In genomic region chr6:30299683-30300082, GRCm38 (mm10) we compare ENCODE assay signal across 7 mouse cellular contexts. TPM values are rescaled to one million over a fixed set of nuclear protein-coding genes. Genes with fewer than 3 reads are reported as not detected.
A peak's percentile ranks its signal among the peaks of the same experiment; 100 is the strongest.
DNase-seq lines count a peak whose midpoint lies in the region; ATAC-seq and TF ChIP-seq lines count a peak whose summit lies in the region.

No protein-coding gene starts in this region.

- no peak for TF ChIP-seq CTCF in forebrain, postnatal 0 days (IDR thresholded peaks at IDR 0.05; ENCODE audit: low read depth)

- no peak for DNase-seq in kidney, adult 18-20 months
- DNase-seq in forebrain, postnatal 0 days = no peak
- no peak for DNase-seq in yolk sac, embryonic 10.5 days (ENCODE audit: low spot score)
- DNase-seq in right cerebral cortex, postnatal 10 days (ENCODE audit: low spot score in 2 of 2) = no peak

- H3K4me2 ChIP-seq in kidney, embryonic 14.5 days (replicated peaks; ENCODE audit: low read depth, low read length) = peak overlapping the region; percentile 60
- no peak overlapping the region for H3K4me2 ChIP-seq in embryonic facial prominence, embryonic 15.5 days (replicated peaks)
- peak overlapping the region; percentile 74; the same call in 1 of the 2 replicates for H3K4me2 ChIP-seq in forebrain, postnatal 0 days (ENCODE audit: low read depth)
- peak overlapping the region; percentile 92 for H3K4me2 ChIP-seq in midbrain, embryonic 13.5 days (replicated peaks)

- H3K9ac ChIP-seq in kidney, embryonic 14.5 days (ENCODE audit: low read depth, low read length) = no peak overlapping the region
- H3K9ac ChIP-seq in embryonic facial prominence, embryonic 15.5 days = no peak overlapping the region
- H3K9ac ChIP-seq in forebrain, postnatal 0 days = no peak overlapping the region
- H3K9ac ChIP-seq in midbrain, embryonic 13.5 days (replicated peaks) = no peak overlapping the region

- H3K9me3 ChIP-seq in kidney, embryonic 14.5 days (ENCODE audit: control insufficient read depth, low read length) = no peaks in the 10 kb centered on the region
- H3K9me3 ChIP-seq in embryonic facial prominence, embryonic 15.5 days (replicated peaks) = no peaks in the 10 kb centered on the region
- no peaks in the 10 kb centered on the region for H3K9me3 ChIP-seq in forebrain, postnatal 0 days (ENCODE audit: low read length)
- no peaks in the 10 kb centered on the region for H3K9me3 ChIP-seq in midbrain, embryonic 13.5 days

- no peak overlapping the region for H3K4me3 ChIP-seq in kidney, embryonic 14.5 days (ENCODE audit: low read length)
- no peak overlapping the region for H3K4me3 ChIP-seq in embryonic facial prominence, embryonic 15.5 days (replicated peaks)
- H3K4me3 ChIP-seq in forebrain, postnatal 0 days (ENCODE audit: low read depth, low read length) = no peak overlapping the region
- H3K4me3 ChIP-seq in midbrain, embryonic 13.5 days (replicated peaks) = peak overlapping the region; percentile 76; the same call in 1 of the 2 replicates

- WGBS in kidney, embryonic 14.5 days = 77% methylated on average over 5 of the region's 5 CpGs
- 85% methylated on average over 5 of the region's 5 CpGs for WGBS in embryonic facial prominence, embryonic 15.5 days
- 80% methylated on average over 5 of the region's 5 CpGs for WGBS in forebrain, postnatal 0 days
- 90% methylated on average over 5 of the region's 5 CpGs for WGBS in midbrain, embryonic 13.5 days

- no peaks in the 10 kb centered on the region for H3K27me3 ChIP-seq in kidney, embryonic 14.5 days (ENCODE audit: control insufficient read depth, insufficient read depth, low read length)
- H3K27me3 ChIP-seq in embryonic facial prominence, embryonic 15.5 days = no peaks in the 10 kb centered on the region
- H3K27me3 ChIP-seq in forebrain, postnatal 0 days (ENCODE audit: insufficient read depth, low read length) = no peaks in the 10 kb centered on the region
- no peaks in the 10 kb centered on the region for H3K27me3 ChIP-seq in midbrain, embryonic 13.5 days

- H3K4me1 ChIP-seq in kidney, embryonic 14.5 days (ENCODE audit: control insufficient read depth, insufficient read depth, low read length) = peaks cover 31% of the 10 kb centered on the region
- H3K4me1 ChIP-seq in embryonic facial prominence, embryonic 15.5 days = peaks cover 27% of the 10 kb centered on the region
- H3K4me1 ChIP-seq in forebrain, postnatal 0 days (ENCODE audit: insufficient read depth) = peaks cover 5% of the 10 kb centered on the region; the same call in 1 of the 2 replicates
- peaks cover 46% of the 10 kb centered on the region for H3K4me1 ChIP-seq in midbrain, embryonic 13.5 days (replicated peaks)

- peaks cover 10% of the 10 kb centered on the region; the same call in 1 of the 2 replicates for H3K36me3 ChIP-seq in kidney, embryonic 14.5 days (ENCODE audit: control insufficient read depth, insufficient read depth, low read length)
- peaks cover 18% of the 10 kb centered on the region; the same call in 1 of the 2 replicates for H3K36me3 ChIP-seq in embryonic facial prominence, embryonic 15.5 days
- peaks cover 18% of the 10 kb centered on the region; the same call in 1 of the 2 replicates for H3K36me3 ChIP-seq in forebrain, postnatal 0 days (ENCODE audit: insufficient read depth)
- peaks cover 30% of the 10 kb centered on the region; the same call in 1 of the 2 replicates for H3K36me3 ChIP-seq in midbrain, embryonic 13.5 days

- ATAC-seq in kidney, embryonic 14.5 days (ENCODE audit: low FRiP score, low TSS enrichment) = no peak
- no peak for ATAC-seq in embryonic facial prominence, embryonic 15.5 days (ENCODE audit: insufficient number of reproducible peaks, low FRiP score, low TSS enrichment, low read depth)
- no peak for ATAC-seq in forebrain, postnatal 0 days
- no peak for ATAC-seq in midbrain, embryonic 13.5 days

- H3K27ac ChIP-seq in kidney, embryonic 14.5 days (ENCODE audit: low read depth, low read length) = peak overlapping the region; percentile 98; the same call in 1 of the 2 replicates
- 0 out of 2 replicates have a peak overlapping the region, but pooled peaks have one; percentile 55 for H3K27ac ChIP-seq in embryonic facial prominence, embryonic 15.5 days (replicated peaks)
- H3K27ac ChIP-seq in forebrain, postnatal 0 days (ENCODE audit: low read depth, low read length) = no peak overlapping the region
- peak overlapping the region; percentile 87 for H3K27ac ChIP-seq in midbrain, embryonic 13.5 days

RNA-seq across cellular contexts. Expression of gene Ube2h, which starts 4.7 kb away (rescaled TPM):
- 45.7 and 68.1 TPM in 2 replicates for polyA plus RNA-seq in kidney, embryonic 14.5 days (2014; fragmentation: Nextera tagmentation; extraction: Ambion mirVana)
- 46.6 and 46.9 TPM in 2 replicates for polyA plus RNA-seq in embryonic facial prominence, embryonic 15.5 days (2015; fragmentation: Nextera tagmentation; extraction: Ambion mirVana)
- 33.3 and 42.7 TPM in 2 replicates for total RNA-seq in forebrain, postnatal 0 days (2014; rRNA removed)
- 31.3 and 37.7 TPM in 2 replicates for polyA plus RNA-seq in forebrain, postnatal 0 days (2015; fragmentation: Nextera tagmentation; extraction: Ambion mirVana)
- 57.6 and 66.0 TPM in 2 replicates for polyA plus RNA-seq in midbrain, embryonic 13.5 days (2015; fragmentation: Nextera tagmentation; extraction: Ambion mirVana)
